Mouse (Mus musculus) gastrocnemius, postnatal 36 days (tissue): ENCODE data around the gene Insm2. TPM values are rescaled to one million over a fixed set of nuclear protein-coding genes. Genes with fewer than 3 reads are reported as not detected.
"Not testable (repeated sequence)": the region's sequence is repeated elsewhere in the genome, so short reads cannot be mapped to it uniquely, and the experiment has no call there.

Experiments
- DNase-seq, 2 experiments: peaks; one replicate each; pipeline ENCODE4 v3.0.0; 2022
- intact Hi-C: fragments of 180-260 bp; cut with DNase I; formaldehyde crosslinking; loops from one replicate; pipeline ENCODE4 v1.15.1; 2025
- long read RNA-seq, 2 experiments: library from polyadenylated mRNA; stranded (forward); transcript quantifications; one replicate each; pipeline ENCODE4 v2.0.0; 2021
- total RNA-seq, 2 experiments: library from RNA; stranded (reverse); gene quantifications; 2 replicates each; pipeline ENCODE4 v1.2.3; 2021

Insm2 gene
- total RNA-seq = not detected
- long read RNA-seq, experiment 1 = 0 reads
- long read RNA-seq, experiment 2 = 0 reads

- intact Hi-C loops = no loop called here
Observed at GRCm38 (mm10) chr12:55598887-55599561, at the start of gene Insm2. Insm2 (plus strand) TSS chr12:55599427.

DNA sequence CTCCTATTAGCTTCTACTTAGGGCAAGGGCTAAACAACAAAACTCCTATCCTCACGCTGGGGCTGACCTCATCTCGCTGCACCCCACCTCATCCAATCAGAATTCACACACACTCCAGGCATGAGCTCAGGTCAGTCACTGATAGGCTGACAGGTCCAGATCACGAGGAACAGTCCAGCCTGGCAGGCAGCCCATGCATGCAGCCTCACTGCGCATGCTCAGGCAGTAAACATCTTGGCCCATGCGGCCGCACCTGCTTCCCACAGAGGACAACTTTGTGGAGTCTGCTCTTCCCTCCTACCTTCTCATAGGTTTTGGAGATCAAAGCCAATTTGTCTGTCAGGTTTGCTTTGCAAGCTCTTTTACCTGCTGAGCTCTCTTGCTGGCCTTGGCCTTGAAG lies 44.3 kb upstream of the Insm2 start:
- intact Hi-C loops = not testable (repeated sequence)

More at GRCm38 (mm10) chr12:55598887-55599561, at the start of gene Insm2:
- no peak for DNase-seq

GRCm38 (mm10) chr12:55557866-55558265 lies 41.4 kb upstream of the Insm2 start:
- no peak for DNase-seq
- intact Hi-C loops = no loop called here

More for the DNA sequence above, 44.3 kb upstream of the Insm2 start:
- DNase-seq = not testable (repeated sequence)

DNA sequence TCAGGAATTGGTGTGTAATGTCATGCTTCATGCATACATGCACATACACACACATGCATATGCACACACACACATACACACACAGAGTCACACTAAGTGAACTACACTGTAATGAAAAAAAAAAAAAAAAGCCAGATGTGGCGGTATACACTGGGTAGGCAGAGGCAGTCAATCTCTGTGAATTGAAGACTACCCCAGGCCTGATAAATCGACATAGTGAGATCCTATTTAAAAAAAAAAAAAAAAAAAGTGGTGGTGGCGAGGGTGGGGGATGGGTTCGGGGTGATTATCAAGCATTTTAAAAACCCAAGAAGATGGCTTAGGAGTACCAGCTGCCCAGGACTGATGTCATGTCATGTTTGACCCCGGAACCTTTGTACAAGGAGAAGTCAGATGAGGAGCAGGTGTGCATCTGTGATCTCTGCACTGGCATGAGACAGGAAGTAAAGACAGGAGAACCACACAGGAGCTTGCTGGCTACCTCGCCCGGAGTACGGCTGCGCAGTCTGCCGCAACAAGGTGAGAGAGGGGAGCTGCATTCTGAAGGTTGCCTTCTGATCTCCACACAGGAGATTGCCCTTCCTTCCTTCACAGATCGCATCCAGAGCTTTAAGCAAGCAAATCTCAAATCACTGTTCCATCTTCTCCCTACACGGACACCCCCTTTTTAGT lies 39.9 kb upstream of the Insm2 start:
- DNase-seq = no peak
- intact Hi-C loops = no loop called here

GRCm38 (mm10) chr12:55560025-55560690 lies 39.1 kb upstream of the Insm2 start:
- intact Hi-C loops = no loop called here
- DNase-seq = no peak

- intact Hi-C loops = no loop called here
- DNase-seq = no peak
Observed at GRCm38 (mm10) chr12:55563742-55564141, 35.5 kb upstream of the Insm2 start.

GRCm38 (mm10) chr12:55564187-55564963 lies 34.9 kb upstream of the Insm2 start:
- intact Hi-C loops = no loop called here
- DNase-seq = no peak

- DNase-seq = no peak
- intact Hi-C loops = no loop called here
Observed at GRCm38 (mm10) chr12:55565206-55565605, 34.0 kb upstream of the Insm2 start, which contains the start of gene Aldoart2. Aldoart2 (plus strand) TSS chr12:55565239.

- intact Hi-C loops = no loop called here
- no peak for DNase-seq
Observed at GRCm38 (mm10) chr12:55565867-55566266, 33.4 kb upstream of the Insm2 start.

DNA sequence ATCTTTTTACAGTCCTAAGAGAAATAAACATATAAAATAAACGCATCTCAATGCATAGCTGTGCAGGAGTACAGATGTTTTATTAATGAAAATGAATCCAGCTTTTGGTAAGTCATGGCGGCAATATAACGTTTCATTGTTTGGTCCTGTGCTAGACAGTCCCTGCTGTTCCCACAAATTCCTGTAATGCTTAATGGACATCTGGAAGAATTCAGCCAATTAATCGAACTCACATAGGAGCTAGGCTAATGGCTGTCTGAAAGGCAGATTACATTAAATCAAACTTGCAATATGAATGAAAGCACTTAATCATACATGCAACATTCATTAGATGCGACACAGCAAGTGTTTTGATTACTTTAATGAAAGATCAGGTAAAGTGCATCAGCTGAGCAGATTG lies 32.4 kb upstream of the Insm2 start:
- DNase-seq = no peak
- intact Hi-C loops = no loop called here

DNA sequence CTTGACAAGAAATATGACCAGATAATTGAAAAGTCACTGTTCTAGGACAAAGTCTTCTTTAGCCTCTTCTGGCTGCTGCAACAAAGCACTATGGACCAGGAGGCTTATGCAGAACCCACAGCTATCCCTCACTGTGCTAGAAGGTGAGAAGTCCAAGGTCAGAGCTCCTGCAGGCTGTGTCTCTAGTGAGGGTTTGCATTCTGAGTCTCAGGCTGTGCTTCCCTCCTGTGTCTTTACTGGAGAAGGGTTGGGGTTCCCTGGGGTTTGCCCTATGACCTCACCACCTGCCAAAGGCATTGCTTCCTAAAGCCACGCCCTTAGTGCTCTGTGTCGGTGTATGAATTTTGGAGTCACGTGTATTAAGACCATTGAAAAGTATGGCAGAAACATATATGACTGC lies 30.8 kb upstream of the Insm2 start:
- no peak for DNase-seq

DNA sequence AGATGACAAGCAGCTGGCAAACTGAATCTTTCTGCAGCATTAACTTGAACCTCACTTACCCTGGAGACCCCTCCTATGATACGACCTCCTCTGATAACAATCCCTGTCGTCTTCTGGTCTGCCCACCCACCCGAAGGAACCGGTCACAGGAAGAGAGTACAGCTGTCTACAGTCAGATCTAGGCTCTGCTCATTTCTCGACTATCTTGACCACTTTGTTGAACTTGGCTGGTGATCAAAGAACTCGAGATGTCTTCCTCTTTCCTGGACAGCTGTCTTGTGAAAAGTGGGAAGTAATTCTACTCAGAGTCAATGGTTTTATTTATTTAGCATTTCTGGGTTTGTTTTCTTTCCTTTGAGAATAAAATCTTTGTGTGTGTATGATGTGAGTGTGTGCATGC lies 29.6 kb upstream of the Insm2 start:
- intact Hi-C loops = no loop called here
- no peak for DNase-seq

More for the DNA sequence above, 30.8 kb upstream of the Insm2 start:
- intact Hi-C loops = no loop called here

DNA sequence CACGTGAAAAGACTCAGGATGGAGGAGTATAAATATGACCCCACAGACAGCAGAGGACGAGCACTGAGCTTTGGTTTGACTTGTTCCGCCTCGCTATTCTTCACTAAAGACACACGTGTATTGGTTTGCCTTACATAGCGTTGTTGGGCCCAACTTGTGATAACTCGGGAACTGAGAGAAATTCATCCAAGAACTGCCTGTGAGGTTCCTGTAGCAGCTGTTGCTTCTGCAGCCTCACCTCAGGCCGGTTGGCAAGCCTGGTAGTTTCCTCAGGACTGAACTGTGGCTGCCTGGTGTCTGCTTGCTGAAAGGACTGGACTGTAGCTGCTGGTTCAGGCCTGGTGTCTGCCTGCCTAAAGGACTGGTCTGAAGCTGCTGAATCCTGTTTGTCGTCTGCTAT lies 28.6 kb upstream of the Insm2 start:
- intact Hi-C loops = no loop called here
- no peak for DNase-seq

DNA sequence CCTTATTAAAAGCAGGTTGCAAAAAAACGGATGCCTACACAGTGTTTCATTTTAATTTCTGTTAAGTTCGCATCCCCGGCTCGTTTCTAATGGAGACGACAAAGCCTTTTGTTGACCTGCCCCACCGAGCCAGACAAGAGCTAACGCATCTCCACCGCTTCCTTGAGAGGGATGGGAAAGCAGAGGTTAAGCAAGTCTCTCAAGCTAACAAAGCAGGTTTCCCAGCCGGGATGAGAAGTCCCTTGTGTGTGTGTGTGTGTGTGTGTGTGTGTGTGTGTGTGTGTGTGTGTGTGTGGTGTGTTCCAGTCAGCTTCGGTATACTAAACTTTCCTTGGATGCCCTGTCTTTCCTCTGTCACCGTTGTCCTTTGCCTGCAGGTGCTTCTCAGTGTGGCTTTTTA lies 28.0 kb upstream of the Insm2 start:
- no peak for DNase-seq
- intact Hi-C loops = no loop called here

- intact Hi-C loops = no loop called here
- DNase-seq = no peak
Observed at GRCm38 (mm10) chr12:55571661-55572060, 27.6 kb upstream of the Insm2 start.

DNA sequence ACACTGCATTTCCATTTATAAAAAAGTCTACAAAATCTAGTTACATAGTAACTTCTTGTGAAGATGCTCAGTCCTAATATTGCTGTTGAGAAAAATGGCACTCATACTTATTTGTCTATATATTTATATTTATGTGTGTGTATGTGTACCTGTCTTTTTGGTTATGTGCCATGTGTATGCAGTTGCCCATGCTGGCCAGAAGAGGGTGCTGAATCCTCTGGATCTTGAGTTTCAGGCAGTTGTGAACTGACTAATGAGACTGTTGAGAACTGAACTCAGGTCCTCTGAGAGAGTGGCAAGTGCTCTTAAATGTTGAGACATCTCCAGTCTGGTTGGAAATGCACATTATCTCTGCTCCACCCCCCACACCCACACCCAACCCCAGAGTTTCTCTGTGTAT lies 26.1 kb upstream of the Insm2 start:
- DNase-seq = no peak
- intact Hi-C loops = no loop called here

GRCm38 (mm10) chr12:55573794-55574193 lies 25.4 kb upstream of the Insm2 start:
- intact Hi-C loops = no loop called here
- no peak for DNase-seq

- DNase-seq, intact Hi-C loops: not testable (repeated sequence)
Observed at GRCm38 (mm10) chr12:55586936-55587335, 12.3 kb upstream of the Insm2 start.

- intact Hi-C loops = no loop called here
- no peak for DNase-seq
Observed at GRCm38 (mm10) chr12:55598537-55598886, 715 bp upstream of the Insm2 start.

DNA sequence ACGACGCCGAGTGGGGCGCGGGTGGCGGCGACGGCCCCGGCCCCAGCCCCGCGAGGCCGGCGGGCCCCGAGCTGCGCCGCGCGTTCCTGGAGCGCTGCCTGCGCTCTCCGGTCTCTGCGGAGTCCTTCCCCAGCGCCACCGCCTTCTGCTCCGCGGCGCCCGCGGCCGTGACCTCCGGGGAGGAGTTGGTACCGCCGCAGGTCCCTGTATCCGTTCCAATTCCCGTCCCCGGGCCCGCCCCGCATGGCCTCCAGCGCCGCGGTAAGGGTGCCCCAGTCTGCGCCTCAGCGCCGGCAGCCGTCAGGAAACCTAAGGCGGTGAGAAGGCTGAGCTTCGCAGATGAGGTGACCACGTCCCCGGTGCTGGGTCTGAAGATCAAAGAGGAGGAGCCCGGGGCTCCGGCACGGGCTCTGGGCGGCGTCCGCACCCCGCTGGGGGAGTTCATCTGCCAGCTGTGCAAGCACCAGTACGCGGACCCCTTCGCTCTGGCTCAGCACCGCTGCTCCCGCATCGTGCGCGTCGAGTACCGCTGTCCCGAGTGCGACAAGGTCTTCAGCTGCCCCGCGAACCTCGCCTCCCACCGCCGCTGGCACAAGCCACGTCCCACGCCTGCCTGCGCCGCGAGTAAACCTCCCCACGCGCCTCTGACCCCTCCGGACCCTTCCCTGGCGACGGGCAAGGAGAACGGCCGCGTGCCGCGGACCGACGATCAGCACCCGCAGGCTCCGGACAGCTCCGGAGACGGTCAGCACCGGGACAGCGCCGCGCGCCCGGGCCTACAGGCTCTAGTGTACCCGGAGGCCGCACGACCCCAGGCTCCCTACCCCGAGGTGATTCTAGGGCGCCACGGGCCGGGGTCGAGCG lies 644 bp downstream of the Insm2 start:
- DNase-seq = peak; percentile 41 to 53
- intact Hi-C loops = no loop called here
